Mouse (Mus musculus): ENCODE measurements around the gene Ccnl1. TPM values are rescaled to one million over a fixed set of nuclear protein-coding genes. Genes with fewer than 3 reads are reported as not detected.

The Ccnl1 gene
- polyA plus RNA-seq, 1 experiment from 2014 or later: 81.6 TPM

DNA sequence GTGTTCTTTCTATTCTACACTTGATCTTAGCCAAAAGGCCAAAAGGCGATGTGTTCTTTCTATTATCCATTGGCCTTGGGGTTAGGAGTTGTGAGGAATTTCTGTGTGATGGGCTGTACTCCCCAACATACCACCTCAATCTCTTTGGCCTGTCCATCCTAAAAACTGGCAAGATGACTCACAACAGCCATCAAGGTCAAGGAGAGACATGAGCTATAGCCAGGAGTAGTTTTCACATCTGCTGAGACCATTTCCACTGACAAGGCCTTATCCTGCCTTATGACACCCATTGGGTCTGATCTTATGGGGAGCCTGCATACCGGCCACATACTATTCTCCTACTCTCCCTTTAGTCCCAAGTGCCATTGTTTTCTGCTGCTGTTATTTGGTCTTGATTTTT is 39.0 kb downstream of the Ccnl1 start:
- H3K4me1 ChIP-seq (ENCODE audit: control insufficient read depth, insufficient read depth, low read length): no peaks in the 10 kb centered on the region
- no peaks in the 10 kb centered on the region for H3K27me3 ChIP-seq (replicated peaks; ENCODE audit: control insufficient read depth, insufficient read depth, low read length)
- no peaks in the 10 kb centered on the region for H3K9me3 ChIP-seq (ENCODE audit: control insufficient read depth, low read length)
- no peak overlapping the region for H3K4me3 ChIP-seq (ENCODE audit: low read length)
- H3K36me3 ChIP-seq (ENCODE audit: control insufficient read depth, insufficient read depth, low read length): no peaks in the 10 kb centered on the region
- no peak overlapping the region for H3K9ac ChIP-seq (ENCODE audit: low read depth, low read length)
- WGBS: 97% methylated on average over 2 of the region's 2 CpGs
- no peak overlapping the region for H3K4me2 ChIP-seq (ENCODE audit: low read depth, low read length)
- no peak for ATAC-seq
- H3K27ac ChIP-seq (ENCODE audit: low read length): no peak overlapping the region

DNA sequence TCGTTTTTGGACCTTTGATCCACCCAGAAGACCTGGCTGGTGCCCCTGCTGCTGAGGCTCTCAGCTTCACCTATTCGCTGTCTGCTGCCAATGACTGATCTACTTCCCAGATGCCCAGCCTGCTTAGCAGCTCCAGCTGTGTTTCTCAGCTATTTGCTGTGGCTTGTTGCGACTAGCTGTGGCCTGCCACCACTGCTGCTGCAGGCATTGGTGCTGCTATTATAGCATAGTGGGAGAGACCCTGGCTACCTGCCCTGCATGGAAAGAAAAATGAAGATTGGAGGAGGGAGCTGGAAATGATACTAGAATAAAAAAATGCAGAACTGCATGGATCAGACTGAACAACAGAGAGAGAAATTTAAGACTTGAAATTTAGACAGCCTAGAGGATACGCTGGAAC is 45.1 kb downstream of the Ccnl1 start:
- Histone ChIP-seq H3K27me3 (replicated peaks; ENCODE audit: control insufficient read depth, insufficient read depth, low read length) (no peaks in the 10 kb centered on the region), H3K36me3 (ENCODE audit: control insufficient read depth, insufficient read depth, low read length) (no peaks in the 10 kb centered on the region), H3K27ac (ENCODE audit: low read length) (no peak overlapping the region), H3K9ac (ENCODE audit: low read depth, low read length) (no peak overlapping the region), H3K9me3 (ENCODE audit: control insufficient read depth, low read length) (no peaks in the 10 kb centered on the region), H3K4me2 (ENCODE audit: low read depth, low read length) (no peak overlapping the region), H3K4me3 (ENCODE audit: low read length) (no peak overlapping the region), H3K4me1 (ENCODE audit: control insufficient read depth, insufficient read depth, low read length) (no peaks in the 10 kb centered on the region)
- ATAC-seq: no peak
- 67% methylated on average over 4 of the region's 4 CpGs for WGBS

DNA sequence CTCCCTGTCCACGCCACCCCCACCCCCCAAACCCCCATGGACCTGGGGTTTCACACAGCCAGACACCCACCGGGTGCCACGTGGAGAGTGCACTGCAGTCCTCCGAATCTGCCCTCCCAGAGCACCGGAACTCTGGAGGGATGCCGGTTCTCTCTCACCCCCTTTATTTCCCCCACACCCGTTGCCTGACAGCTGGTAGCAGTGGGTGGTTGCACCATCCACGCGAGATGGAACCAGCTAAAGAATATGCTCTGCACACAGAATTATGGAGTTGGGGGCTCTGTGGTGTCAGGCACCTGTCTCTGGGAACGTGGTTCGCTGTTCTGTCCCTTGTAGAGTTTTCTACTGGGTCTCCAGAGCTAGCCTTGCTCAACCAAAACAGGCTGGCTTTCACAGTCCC is 45.8 kb downstream of the Ccnl1 start:
- H3K27me3 ChIP-seq (replicated peaks; ENCODE audit: control insufficient read depth, insufficient read depth, low read length): no peaks in the 10 kb centered on the region
- no peaks in the 10 kb centered on the region for H3K36me3 ChIP-seq (ENCODE audit: control insufficient read depth, insufficient read depth, low read length)
- no peak overlapping the region for H3K9ac ChIP-seq (ENCODE audit: low read depth, low read length)
- no peaks in the 10 kb centered on the region for H3K9me3 ChIP-seq (ENCODE audit: control insufficient read depth, low read length)
- 69% methylated on average over 11 of the region's 11 CpGs for WGBS
- H3K27ac ChIP-seq (ENCODE audit: low read length): no peak overlapping the region
- H3K4me1 ChIP-seq (ENCODE audit: control insufficient read depth, insufficient read depth, low read length): no peaks in the 10 kb centered on the region
- no peak overlapping the region for H3K4me3 ChIP-seq (ENCODE audit: low read length)
- ATAC-seq: no peak
- no peak overlapping the region for H3K4me2 ChIP-seq (ENCODE audit: low read depth, low read length)

GRCm38 (mm10) chr3:65911265-65911664 is 46.8 kb downstream of the Ccnl1 start:
- H3K4me1 ChIP-seq (ENCODE audit: control insufficient read depth, insufficient read depth, low read length): no peaks in the 10 kb centered on the region
- 92% methylated on average over 3 of the region's 3 CpGs for WGBS
- no peak for ATAC-seq

GRCm38 (mm10) chr3:65909454-65909853 is 48.6 kb downstream of the Ccnl1 start:
- Histone ChIP-seq H3K4me2 (ENCODE audit: low read depth, low read length) (no peak overlapping the region), H3K9me3 (ENCODE audit: control insufficient read depth, low read length) (no peaks in the 10 kb centered on the region), H3K4me3 (ENCODE audit: low read length) (no peak overlapping the region), H3K9ac (ENCODE audit: low read depth, low read length) (no peak overlapping the region), H3K36me3 (ENCODE audit: control insufficient read depth, insufficient read depth, low read length) (no peaks in the 10 kb centered on the region), H3K27ac (ENCODE audit: low read length) (no peak overlapping the region), H3K4me1 (ENCODE audit: control insufficient read depth, insufficient read depth, low read length) (0 out of 2 replicates have a peak, but pooled peaks cover 4% of the 10 kb centered on the region), H3K27me3 (replicated peaks; ENCODE audit: control insufficient read depth, insufficient read depth, low read length) (no peaks in the 10 kb centered on the region)
- 92% methylated on average over 2 of the region's 2 CpGs for WGBS
- no peak for ATAC-seq

More at GRCm38 (mm10) chr3:65911265-65911664, 46.8 kb downstream of the Ccnl1 start:
- Histone ChIP-seq H3K4me2 (ENCODE audit: low read depth, low read length) (no peak overlapping the region), H3K27ac (ENCODE audit: low read length) (no peak overlapping the region), H3K36me3 (ENCODE audit: control insufficient read depth, insufficient read depth, low read length) (no peaks in the 10 kb centered on the region), H3K4me3 (ENCODE audit: low read length) (no peak overlapping the region), H3K9ac (ENCODE audit: low read depth, low read length) (no peak overlapping the region), H3K27me3 (replicated peaks; ENCODE audit: control insufficient read depth, insufficient read depth, low read length) (no peaks in the 10 kb centered on the region), H3K9me3 (ENCODE audit: control insufficient read depth, low read length) (no peaks in the 10 kb centered on the region)

GRCm38 (mm10) chr3:65907536-65907935 is 50.5 kb downstream of the Ccnl1 start:
- Histone ChIP-seq H3K36me3 (ENCODE audit: control insufficient read depth, insufficient read depth, low read length) (no peaks in the 10 kb centered on the region), H3K27ac (ENCODE audit: low read length) (no peak overlapping the region), H3K4me1 (ENCODE audit: control insufficient read depth, insufficient read depth, low read length) (0 out of 2 replicates have a peak, but pooled peaks cover 4% of the 10 kb centered on the region), H3K4me2 (ENCODE audit: low read depth, low read length) (no peak overlapping the region), H3K27me3 (replicated peaks; ENCODE audit: control insufficient read depth, insufficient read depth, low read length) (no peaks in the 10 kb centered on the region), H3K9ac (ENCODE audit: low read depth, low read length) (no peak overlapping the region), H3K4me3 (ENCODE audit: low read length) (no peak overlapping the region), H3K9me3 (ENCODE audit: control insufficient read depth, low read length) (no peaks in the 10 kb centered on the region)
- ATAC-seq: no peak
- WGBS: 95% methylated on average over 4 of the region's 4 CpGs

- Histone ChIP-seq H3K27ac (ENCODE audit: low read length) (no peak overlapping the region; the same call in 1 of the 2 replicates), H3K4me3 (ENCODE audit: low read length) (no peak overlapping the region), H3K36me3 (ENCODE audit: control insufficient read depth, insufficient read depth, low read length) (no peaks in the 10 kb centered on the region), H3K4me1 (ENCODE audit: control insufficient read depth, insufficient read depth, low read length) (0 out of 2 replicates have a peak, but pooled peaks cover 4% of the 10 kb centered on the region), H3K27me3 (replicated peaks; ENCODE audit: control insufficient read depth, insufficient read depth, low read length) (no peaks in the 10 kb centered on the region), H3K9me3 (ENCODE audit: control insufficient read depth, low read length) (no peaks in the 10 kb centered on the region), H3K9ac (ENCODE audit: low read depth, low read length) (no peak overlapping the region), H3K4me2 (ENCODE audit: low read depth, low read length) (no peak overlapping the region)
- 26% methylated on average over 7 of the region's 7 CpGs for WGBS
- ATAC-seq: no peak
Observed at GRCm38 (mm10) chr3:65905281-65906169, 52.5 kb downstream of the Ccnl1 start.

DNA sequence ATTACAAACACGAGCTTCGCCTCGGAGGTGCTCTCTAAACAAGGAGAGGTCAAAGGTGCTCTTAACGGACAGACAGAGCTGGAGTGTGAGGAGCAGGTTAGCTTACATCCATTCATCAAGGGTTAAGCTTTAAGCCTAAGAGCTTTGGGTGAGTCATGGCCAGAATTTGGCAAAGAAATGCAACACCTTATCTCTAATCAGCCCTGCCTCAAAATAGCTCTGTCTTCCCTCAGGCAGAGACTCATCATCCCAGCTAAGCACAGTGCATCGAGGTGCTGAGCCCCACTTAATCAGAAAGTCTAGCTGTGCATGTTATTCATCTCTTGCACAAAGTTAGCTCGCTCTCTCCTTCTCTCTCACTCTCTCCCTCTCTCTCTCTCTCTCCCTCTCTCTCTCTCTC is 53.3 kb downstream of the Ccnl1 start:
- Histone ChIP-seq H3K9ac (ENCODE audit: low read depth, low read length) (no peak overlapping the region), H3K36me3 (ENCODE audit: control insufficient read depth, insufficient read depth, low read length) (no peaks in the 10 kb centered on the region), H3K27ac (ENCODE audit: low read length) (no peak overlapping the region)

DNA sequence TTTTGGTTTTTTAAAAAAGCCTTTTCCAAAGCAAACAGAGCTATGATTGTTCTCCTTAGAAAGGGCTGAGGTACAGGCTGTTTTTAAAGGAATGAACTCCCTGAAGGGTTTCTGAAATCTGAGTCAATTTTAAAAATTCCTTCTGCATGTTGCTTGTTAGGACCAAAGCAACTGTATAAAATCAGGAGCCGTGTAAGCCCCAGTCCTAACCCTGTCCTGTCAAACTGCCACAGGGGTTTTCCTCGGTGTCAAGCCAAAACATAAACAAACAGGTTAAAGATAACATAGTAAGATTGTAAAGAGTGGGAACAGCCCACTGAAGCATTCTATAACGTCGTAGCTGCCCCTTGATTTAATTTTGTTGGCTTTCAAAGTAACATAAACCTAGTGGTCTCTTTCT is 53.9 kb downstream of the Ccnl1 start:
- no peaks in the 10 kb centered on the region for H3K27me3 ChIP-seq (replicated peaks; ENCODE audit: control insufficient read depth, insufficient read depth, low read length)
- 0 out of 2 replicates have a peak, but pooled peaks cover 4% of the 10 kb centered on the region for H3K4me1 ChIP-seq (ENCODE audit: control insufficient read depth, insufficient read depth, low read length)
- H3K4me2 ChIP-seq (ENCODE audit: low read depth, low read length): no peak overlapping the region
- no peak overlapping the region for H3K27ac ChIP-seq (ENCODE audit: low read length)
- H3K9me3 ChIP-seq (ENCODE audit: control insufficient read depth, low read length): no peaks in the 10 kb centered on the region
- H3K36me3 ChIP-seq (ENCODE audit: control insufficient read depth, insufficient read depth, low read length): no peaks in the 10 kb centered on the region
- no peak overlapping the region for H3K4me3 ChIP-seq (ENCODE audit: low read length)
- no peak for ATAC-seq
- 23% methylated on average over 4 of the region's 4 CpGs for WGBS
- no peak overlapping the region for H3K9ac ChIP-seq (ENCODE audit: low read depth, low read length)

More for the DNA sequence above, 53.3 kb downstream of the Ccnl1 start:
- no peaks in the 10 kb centered on the region for H3K9me3 ChIP-seq (ENCODE audit: control insufficient read depth, low read length)
- no peak overlapping the region for H3K4me3 ChIP-seq (ENCODE audit: low read length)
- H3K27me3 ChIP-seq (replicated peaks; ENCODE audit: control insufficient read depth, insufficient read depth, low read length): no peaks in the 10 kb centered on the region
- H3K4me2 ChIP-seq (ENCODE audit: low read depth, low read length): no peak overlapping the region
- 18% methylated on average over 6 of the region's 6 CpGs for WGBS
- H3K4me1 ChIP-seq (ENCODE audit: control insufficient read depth, insufficient read depth, low read length): 0 out of 2 replicates have a peak, but pooled peaks cover 4% of the 10 kb centered on the region
- no peak for ATAC-seq
